Mouse (Mus musculus): ENCODE results near the gene Vim. TPM values are rescaled to one million over a fixed set of nuclear protein-coding genes. Genes with fewer than 3 reads are reported as not detected.

Vim gene
- total and polyA plus RNA-seq, 3 experiments = 264 to 528 (median 265) TPM

GRCm38 (mm10) chr2:13530639-13531038 lies 43.1 kb upstream of the Vim start:
- H3K4me3 ChIP-seq = no peak overlapping the region
- peaks cover 3% of the 10 kb centered on the region for H3K4me1 ChIP-seq (ENCODE audit: control insufficient read depth, insufficient read depth, low read length)
- intact Hi-C loops (cut with DNase I) = no loop called here
- TF ChIP-seq POLR2A (IDR thresholded peaks at IDR 0.05; ENCODE audit: insufficient read depth, low read depth, low read length) = no peak
- no peak for TF ChIP-seq CTCF (IDR thresholded peaks at IDR 0.05)
- no peak for TF ChIP-seq EP300 (IDR thresholded peaks at IDR 0.05; ENCODE audit: insufficient read depth, low read depth, low read length)
- H3K27me3 ChIP-seq (ENCODE audit: control insufficient read depth, insufficient read depth, low read length) = no peaks in the 10 kb centered on the region
- no peak overlapping the region for H3K9ac ChIP-seq (ENCODE audit: low read depth, low read length)
- WGBS = 41% methylated on average over 6 of the region's 6 CpGs
- H3K36me3 ChIP-seq (ENCODE audit: control insufficient read depth, insufficient read depth, low read length) = peaks cover 3% of the 10 kb centered on the region
- no peak for DNase-seq
- H3K79me2 ChIP-seq (replicated peaks; ENCODE audit: control insufficient read depth, insufficient read depth, low read length) = peaks cover 1% of the 10 kb centered on the region; the same call in 1 of the 2 replicates
- no peak overlapping the region for H3K27ac ChIP-seq

GRCm38 (mm10) chr2:13536747-13537146 lies 37.0 kb upstream of the Vim start:
- Histone ChIP-seq H3K27me3 (ENCODE audit: control insufficient read depth, insufficient read depth, low read length) (no peaks in the 10 kb centered on the region), H3K4me3 (no peak overlapping the region), H3K9ac (ENCODE audit: low read depth, low read length) (no peak overlapping the region), H3K36me3 (ENCODE audit: control insufficient read depth, insufficient read depth, low read length) (no peaks in the 10 kb centered on the region), H3K4me1 (ENCODE audit: control insufficient read depth, insufficient read depth, low read length) (no peaks in the 10 kb centered on the region; the same call in 1 of the 2 replicates), H3K79me2 (replicated peaks; ENCODE audit: control insufficient read depth, insufficient read depth, low read length) (peaks cover 6% of the 10 kb centered on the region), H3K27ac (no peak overlapping the region)
- intact Hi-C loops (cut with DNase I) = no loop called here
- DNase-seq = no peak
- TF ChIP-seq CTCF (IDR thresholded peaks at IDR 0.05) = peak; percentile 40
- no peak for TF ChIP-seq POLR2A (IDR thresholded peaks at IDR 0.05; ENCODE audit: insufficient read depth, low read depth, low read length)
- TF ChIP-seq EP300 (IDR thresholded peaks at IDR 0.05; ENCODE audit: insufficient read depth, low read depth, low read length) = no peak

GRCm38 (mm10) chr2:13537733-13538132 lies 36.0 kb upstream of the Vim start:
- Histone ChIP-seq H3K4me3 (no peak overlapping the region), H3K27ac (no peak overlapping the region), H3K79me2 (replicated peaks; ENCODE audit: control insufficient read depth, insufficient read depth, low read length) (peaks cover 6% of the 10 kb centered on the region), H3K4me1 (ENCODE audit: control insufficient read depth, insufficient read depth, low read length) (no peaks in the 10 kb centered on the region; the same call in 1 of the 2 replicates), H3K27me3 (ENCODE audit: control insufficient read depth, insufficient read depth, low read length) (no peaks in the 10 kb centered on the region), H3K9ac (ENCODE audit: low read depth, low read length) (no peak overlapping the region), H3K36me3 (ENCODE audit: control insufficient read depth, insufficient read depth, low read length) (no peaks in the 10 kb centered on the region)
- no peak for DNase-seq
- intact Hi-C loops (cut with DNase I) = no loop called here
- 30% methylated on average over 2 of the region's 2 CpGs for WGBS
- TF ChIP-seq POLR2A (IDR thresholded peaks at IDR 0.05; ENCODE audit: insufficient read depth, low read depth, low read length) = no peak
- peak; percentile 40 for TF ChIP-seq CTCF (IDR thresholded peaks at IDR 0.05)

- intact Hi-C loops (cut with DNase I) = no loop called here
- Histone ChIP-seq H3K36me3 (ENCODE audit: control insufficient read depth, insufficient read depth, low read length) (no peaks in the 10 kb centered on the region), H3K79me2 (replicated peaks; ENCODE audit: control insufficient read depth, insufficient read depth, low read length) (peaks cover 6% of the 10 kb centered on the region; the same call in 1 of the 2 replicates), H3K4me1 (ENCODE audit: control insufficient read depth, insufficient read depth, low read length) (no peaks in the 10 kb centered on the region; the same call in 1 of the 2 replicates), H3K9ac (ENCODE audit: low read depth, low read length) (no peak overlapping the region), H3K27me3 (ENCODE audit: control insufficient read depth, insufficient read depth, low read length) (no peaks in the 10 kb centered on the region), H3K4me3 (no peak overlapping the region), H3K27ac (no peak overlapping the region)
- DNase-seq = no peak
- WGBS = 92% methylated on average over 2 of the region's 2 CpGs
- TF ChIP-seq POLR2A (IDR thresholded peaks at IDR 0.05; ENCODE audit: insufficient read depth, low read depth, low read length) (no peak), EP300 (IDR thresholded peaks at IDR 0.05; ENCODE audit: insufficient read depth, low read depth, low read length) (no peak), CTCF (IDR thresholded peaks at IDR 0.05) (no peak)
These were observed 35.5 kb upstream of the Vim start for GRCm38 (mm10) chr2:13538258-13538657.

- Histone ChIP-seq H3K79me2 (replicated peaks; ENCODE audit: control insufficient read depth, insufficient read depth, low read length) (peaks cover 5% of the 10 kb centered on the region; the same call in 1 of the 2 replicates), H3K9ac (ENCODE audit: low read depth, low read length) (no peak overlapping the region), H3K27me3 (ENCODE audit: control insufficient read depth, insufficient read depth, low read length) (no peaks in the 10 kb centered on the region), H3K27ac (no peak overlapping the region), H3K4me1 (ENCODE audit: control insufficient read depth, insufficient read depth, low read length) (peaks cover 1% of the 10 kb centered on the region; the same call in 1 of the 2 replicates), H3K36me3 (ENCODE audit: control insufficient read depth, insufficient read depth, low read length) (no peaks in the 10 kb centered on the region), H3K4me3 (no peak overlapping the region)
- intact Hi-C loops (cut with DNase I) = no loop called here
- TF ChIP-seq CTCF (IDR thresholded peaks at IDR 0.05) (no peak), EP300 (IDR thresholded peaks at IDR 0.05; ENCODE audit: insufficient read depth, low read depth, low read length) (no peak), POLR2A (IDR thresholded peaks at IDR 0.05; ENCODE audit: insufficient read depth, low read depth, low read length) (no peak)
- no peak for DNase-seq
- 56% methylated on average over 6 of the region's 6 CpGs for WGBS
These were observed 34.9 kb upstream of the Vim start for GRCm38 (mm10) chr2:13538704-13539377.

- Histone ChIP-seq H3K79me2 (replicated peaks; ENCODE audit: control insufficient read depth, insufficient read depth, low read length) (peaks cover 5% of the 10 kb centered on the region; the same call in 1 of the 2 replicates), H3K4me1 (ENCODE audit: control insufficient read depth, insufficient read depth, low read length) (peaks cover 1% of the 10 kb centered on the region; the same call in 1 of the 2 replicates), H3K27ac (no peak overlapping the region), H3K4me3 (no peak overlapping the region), H3K9ac (ENCODE audit: low read depth, low read length) (no peak overlapping the region), H3K27me3 (ENCODE audit: control insufficient read depth, insufficient read depth, low read length) (no peaks in the 10 kb centered on the region), H3K36me3 (ENCODE audit: control insufficient read depth, insufficient read depth, low read length) (no peaks in the 10 kb centered on the region)
- 92% methylated on average over 1 of the region's 1 CpGs for WGBS
- no peak for DNase-seq
- TF ChIP-seq POLR2A (IDR thresholded peaks at IDR 0.05; ENCODE audit: insufficient read depth, low read depth, low read length) = no peak
- no peak for TF ChIP-seq CTCF (IDR thresholded peaks at IDR 0.05)
- no peak for TF ChIP-seq EP300 (IDR thresholded peaks at IDR 0.05; ENCODE audit: insufficient read depth, low read depth, low read length)
- intact Hi-C loops (cut with DNase I) = no loop called here
These were observed 33.9 kb upstream of the Vim start for GRCm38 (mm10) chr2:13539860-13540259.

All from heart, adult 2 months (tissue).